Mouse (Mus musculus): ENCODE data around the gene Tmeff2.

DNA sequence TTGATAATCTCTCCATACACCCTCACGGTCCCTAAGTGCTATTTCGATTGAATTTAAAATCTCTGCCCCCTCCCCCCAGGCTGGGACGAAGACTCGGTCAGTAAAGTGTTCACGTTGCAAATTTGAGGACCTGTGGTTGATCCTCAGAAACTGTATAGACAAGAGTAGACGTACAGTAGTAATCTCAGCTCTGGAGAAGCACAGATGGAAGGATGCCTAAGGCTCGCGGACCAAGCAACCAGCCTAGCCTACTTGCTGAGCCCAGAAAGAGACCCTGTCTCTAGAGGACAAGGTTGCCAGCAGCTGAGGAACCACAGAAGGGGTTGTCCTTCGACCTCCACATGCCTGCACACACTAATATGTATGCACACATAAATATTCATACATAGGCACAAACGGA, 239.2 kb downstream of the Tmeff2 start:
- TF ChIP-seq MAFK (IDR thresholded peaks at IDR 0.05; ENCODE audit: insufficient read depth, low read depth, low read length): no peak
- TF ChIP-seq HCFC1 (IDR thresholded peaks at IDR 0.05; ENCODE audit: borderline replicate concordance, insufficient read depth, low read length): no peak

Measured in ES-E14 (cell line).